Mouse (Mus musculus): ENCODE data around the gene Gm17657.

GRCm38 (mm10) chr17:29503700-29504099, 45.7 kb downstream of the Gm17657 start:
- TF ChIP-seq CTCF (conservative IDR thresholded peaks at IDR 0.05; ENCODE audit: insufficient read depth, insufficient read length, low read depth, low read length), result peak; percentile 18; the same call in 1 of the 2 replicates
- no peak for TF ChIP-seq POLR2A (IDR thresholded peaks at IDR 0.05; ENCODE audit: low read depth, low read length)

Measured in kidney, adult 2 months (tissue).